Mouse (Mus musculus): ENCODE data around the gene Sntb2.
"Not testable (repeated sequence)": the region's sequence is repeated elsewhere in the genome, so short reads cannot be mapped to it uniquely, and the experiment has no call there.

Sntb2 gene

GRCm38 (mm10) chr8:106935324-106935869 is at the start of gene Sntb2:
Sntb2 (plus strand) TSS chr8:106935750.
- peak; percentile 84 for DNase-seq

- DNase-seq = peak; percentile 86
Observed at GRCm38 (mm10) chr8:106887336-106888189, 48.0 kb upstream of the Sntb2 start.

GRCm38 (mm10) chr8:106888803-106889202 is 46.7 kb upstream of the Sntb2 start:
- no peak for DNase-seq

- DNase-seq = no peak
Observed at GRCm38 (mm10) chr8:106892210-106892805, 43.2 kb upstream of the Sntb2 start.

GRCm38 (mm10) chr8:106892806-106893451 is 42.6 kb upstream of the Sntb2 start:
- no peak for DNase-seq

- DNase-seq = peak; percentile 87
Observed at GRCm38 (mm10) chr8:106893481-106894156, 41.9 kb upstream of the Sntb2 start, which contains the start of gene Utp4. Utp4 (plus strand) TSS chr8:106893636.

- no peak for DNase-seq
Observed at GRCm38 (mm10) chr8:106899473-106899872, 36.1 kb upstream of the Sntb2 start.

- peak; percentile 60 for DNase-seq
Observed at GRCm38 (mm10) chr8:106905727-106906480, 29.6 kb upstream of the Sntb2 start.

- DNase-seq = no peak
Observed at GRCm38 (mm10) chr8:106906635-106907034, 28.9 kb upstream of the Sntb2 start.

GRCm38 (mm10) chr8:106907450-106907849 is 28.1 kb upstream of the Sntb2 start:
- no peak for DNase-seq

- DNase-seq = no peak
Observed at GRCm38 (mm10) chr8:106908291-106908690, 27.3 kb upstream of the Sntb2 start.

GRCm38 (mm10) chr8:106913631-106914030 is 21.9 kb upstream of the Sntb2 start:
- no peak for DNase-seq

GRCm38 (mm10) chr8:106919721-106920394 is 15.7 kb upstream of the Sntb2 start:
- DNase-seq = peak; percentile 17

- DNase-seq = no peak
Observed at GRCm38 (mm10) chr8:106920395-106920741, 15.2 kb upstream of the Sntb2 start.

GRCm38 (mm10) chr8:106924057-106924456 is 11.5 kb upstream of the Sntb2 start:
- no peak for DNase-seq

- DNase-seq = no peak
Observed at GRCm38 (mm10) chr8:106924904-106925349, 10.6 kb upstream of the Sntb2 start.

- DNase-seq = no peak
Observed at GRCm38 (mm10) chr8:106925446-106925845, 10.1 kb upstream of the Sntb2 start.

- no peak for DNase-seq
Observed at GRCm38 (mm10) chr8:106927247-106927646, 8.3 kb upstream of the Sntb2 start.

- not testable (repeated sequence) for DNase-seq
Observed at GRCm38 (mm10) chr8:106928182-106928581, 7.4 kb upstream of the Sntb2 start.

- no peak for DNase-seq
Observed at GRCm38 (mm10) chr8:106929155-106929913, 6.2 kb upstream of the Sntb2 start.

- no peak for DNase-seq
Observed at GRCm38 (mm10) chr8:106929921-106930320, 5.6 kb upstream of the Sntb2 start.
